Mouse (Mus musculus): ENCODE data around the gene Slc44a1. TPM values are rescaled to one million over a fixed set of nuclear protein-coding genes. Genes with fewer than 3 reads are reported as not detected.

The Slc44a1 gene
- polyA plus RNA-seq, 1 experiment from 2014 or later = 17.6 TPM

DNA sequence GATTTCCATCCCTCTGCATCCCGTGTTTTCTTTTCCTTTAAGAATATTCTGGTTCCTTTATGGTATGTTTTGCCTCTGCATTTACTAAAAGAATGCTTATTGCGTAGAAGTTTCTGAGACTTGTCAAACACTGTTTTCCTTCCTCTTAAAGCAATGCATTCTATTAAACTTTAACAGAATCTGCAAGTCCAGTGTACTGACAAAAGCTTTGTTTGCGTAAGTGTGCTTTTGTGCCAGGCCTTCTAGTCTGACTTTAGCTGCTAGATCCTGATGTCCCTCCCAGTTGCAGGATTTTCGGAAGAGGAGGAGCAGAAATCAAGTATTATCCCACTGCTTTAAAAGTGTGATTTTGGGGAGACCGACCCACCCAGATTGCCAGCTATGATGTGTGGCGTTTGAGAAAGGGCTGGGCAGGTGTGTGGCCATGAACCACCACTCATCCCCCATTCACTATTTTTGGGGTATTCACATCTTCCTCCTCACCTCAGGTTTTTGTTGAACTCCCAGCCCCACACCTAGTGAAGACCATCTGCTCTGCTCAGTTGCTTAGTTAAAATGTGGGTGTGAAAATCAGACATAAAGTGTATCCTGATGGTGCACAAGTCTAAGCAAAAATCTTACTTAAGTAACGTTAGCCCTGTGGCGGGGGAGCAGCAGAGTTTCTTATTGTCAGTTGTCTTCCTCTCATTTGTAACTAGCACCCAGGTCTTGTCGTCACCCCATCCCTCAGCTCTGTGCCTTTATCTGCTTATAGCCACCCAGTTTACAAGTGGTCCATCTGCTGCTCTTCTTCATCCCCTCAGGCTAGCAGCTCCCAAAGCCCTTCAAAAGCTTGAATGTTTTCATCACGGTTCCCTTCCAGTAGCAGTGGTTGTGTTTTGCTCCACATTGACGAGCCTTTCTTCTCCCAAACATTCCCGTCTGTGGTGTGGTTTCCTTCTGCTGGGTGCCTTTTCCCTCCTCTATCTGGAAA, 47.3 kb downstream of the Slc44a1 start:
- no peaks in the 10 kb centered on the region for H3K36me3 ChIP-seq
- 0 out of 2 replicates have a peak, but pooled peaks cover 4% of the 10 kb centered on the region for H3K27me3 ChIP-seq
- no peaks in the 10 kb centered on the region for H3K9me3 ChIP-seq
- no peak overlapping the region for H3K4me3 ChIP-seq
- no peak overlapping the region for H3K9ac ChIP-seq (replicated peaks)
- H3K27ac ChIP-seq (replicated peaks) = no peak overlapping the region
- H3K4me2 ChIP-seq (replicated peaks) = no peak overlapping the region
- no peak for ATAC-seq (ENCODE audit: low FRiP score, low read depth)
- H3K4me1 ChIP-seq = peaks cover 10% of the 10 kb centered on the region
- WGBS = 76% methylated on average over 12 of the region's 12 CpGs

DNA sequence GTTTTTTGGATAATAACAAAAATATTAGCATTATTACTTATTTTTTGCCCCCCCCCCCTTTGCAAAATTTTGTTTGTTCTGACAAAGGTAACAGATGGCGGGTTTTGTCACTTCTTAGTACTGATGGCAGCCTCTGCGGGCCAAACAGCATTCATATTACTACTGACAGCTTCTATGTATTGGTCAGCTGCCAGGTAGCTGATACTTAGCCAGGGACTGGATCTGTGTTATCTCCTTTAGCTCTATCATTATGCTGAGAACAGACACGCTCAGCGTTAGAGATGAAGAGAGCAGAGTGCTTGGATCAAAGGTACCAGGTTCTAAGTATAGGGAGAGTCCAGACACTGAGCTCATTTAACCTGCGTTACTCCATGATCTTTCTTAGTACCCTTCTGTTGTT, 48.6 kb downstream of the Slc44a1 start:
- ATAC-seq (ENCODE audit: low FRiP score, low read depth) = no peak
- Histone ChIP-seq H3K9me3 (no peaks in the 10 kb centered on the region), H3K27ac (replicated peaks) (no peak overlapping the region), H3K4me2 (replicated peaks) (no peak overlapping the region), H3K27me3 (0 out of 2 replicates have a peak, but pooled peaks cover 4% of the 10 kb centered on the region), H3K9ac (replicated peaks) (no peak overlapping the region), H3K36me3 (no peaks in the 10 kb centered on the region), H3K4me3 (no peak overlapping the region), H3K4me1 (peaks cover 10% of the 10 kb centered on the region)
- 91% methylated on average over 5 of the region's 5 CpGs for WGBS

DNA sequence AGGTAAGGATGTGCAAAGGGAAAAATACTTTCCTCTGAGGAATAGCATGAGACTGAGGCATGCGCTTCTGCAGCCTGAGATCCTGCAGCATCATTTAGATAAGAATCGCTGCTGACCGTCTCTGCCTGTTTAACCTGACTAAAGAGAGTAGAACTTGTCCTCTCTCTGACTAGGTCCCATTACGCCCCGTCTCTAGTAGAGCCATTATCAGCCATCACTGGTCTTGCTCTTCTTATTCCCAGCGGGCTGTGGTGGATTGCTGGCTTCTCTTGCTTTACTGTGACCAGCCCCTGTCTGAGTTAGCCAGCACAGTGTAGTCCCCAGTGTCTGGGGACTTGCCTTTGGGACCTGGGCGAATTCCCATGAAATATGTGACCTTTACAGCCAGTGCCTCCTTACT, 50.2 kb downstream of the Slc44a1 start:
- H3K9me3 ChIP-seq = no peaks in the 10 kb centered on the region
- H3K9ac ChIP-seq (replicated peaks) = no peak overlapping the region
- H3K4me3 ChIP-seq = no peak overlapping the region
- no peak overlapping the region for H3K27ac ChIP-seq (replicated peaks)
- H3K4me2 ChIP-seq (replicated peaks) = no peak overlapping the region
- peaks cover 10% of the 10 kb centered on the region for H3K4me1 ChIP-seq
- 0 out of 2 replicates have a peak, but pooled peaks cover 4% of the 10 kb centered on the region for H3K27me3 ChIP-seq
- H3K36me3 ChIP-seq = no peaks in the 10 kb centered on the region
- ATAC-seq (ENCODE audit: low FRiP score, low read depth) = no peak
- 90% methylated on average over 7 of the region's 7 CpGs for whole genome bisulfite sequencing

DNA sequence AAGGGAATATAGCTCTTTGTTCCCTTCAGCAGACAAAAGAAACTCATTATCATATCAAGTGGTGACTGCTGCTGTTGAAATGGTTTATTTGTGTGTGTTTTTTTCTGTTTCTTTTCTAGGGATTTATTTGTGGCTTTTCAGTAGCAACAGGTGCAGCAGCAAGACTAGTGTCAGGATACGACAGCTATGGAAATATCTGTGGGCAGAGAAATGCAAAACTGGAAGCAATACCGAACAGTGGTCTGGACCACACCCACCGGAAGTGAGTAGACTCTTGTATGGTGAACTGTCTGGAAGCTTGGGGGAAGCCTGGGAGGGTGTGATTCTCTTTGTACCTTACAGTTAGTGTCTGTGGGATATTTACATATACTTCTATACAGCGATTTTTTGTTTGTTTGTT, 51.1 kb downstream of the Slc44a1 start:
- 59% methylated on average over 4 of the region's 4 CpGs for WGBS
- Histone ChIP-seq H3K9me3 (no peaks in the 10 kb centered on the region), H3K36me3 (no peaks in the 10 kb centered on the region), H3K27ac (replicated peaks) (no peak overlapping the region), H3K9ac (replicated peaks) (no peak overlapping the region), H3K4me2 (replicated peaks) (no peak overlapping the region), H3K4me1 (peaks cover 14% of the 10 kb centered on the region), H3K27me3 (0 out of 2 replicates have a peak, but pooled peaks cover 4% of the 10 kb centered on the region), H3K4me3 (no peak overlapping the region)
- no peak for ATAC-seq (ENCODE audit: low FRiP score, low read depth)

DNA sequence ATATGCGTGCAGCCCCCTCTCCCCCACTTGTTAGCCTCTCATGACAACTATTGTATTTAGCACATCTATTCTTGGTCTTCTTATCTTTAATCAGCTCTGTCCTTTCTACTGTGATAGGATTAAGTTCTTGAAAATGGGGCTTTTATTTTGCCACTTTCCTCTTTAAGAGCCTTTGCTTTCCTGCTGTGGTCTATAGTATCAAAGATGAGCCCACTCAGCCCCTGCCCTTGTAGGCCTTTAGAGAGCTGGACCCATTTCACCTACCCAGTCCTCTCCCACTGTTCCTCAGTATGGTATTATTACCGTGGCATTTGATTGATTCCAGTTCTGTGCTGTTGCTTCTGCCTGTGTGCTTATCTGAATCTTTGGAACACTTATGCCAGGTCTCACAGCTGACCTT, 55.4 kb downstream of the Slc44a1 start:
- Histone ChIP-seq H3K4me3 (no peak overlapping the region), H3K36me3 (no peaks in the 10 kb centered on the region), H3K27ac (replicated peaks) (no peak overlapping the region), H3K9me3 (no peaks in the 10 kb centered on the region), H3K4me2 (replicated peaks) (no peak overlapping the region), H3K9ac (replicated peaks) (no peak overlapping the region), H3K4me1 (peaks cover 16% of the 10 kb centered on the region), H3K27me3 (peaks cover 8% of the 10 kb centered on the region)
- peak; percentile 70 for ATAC-seq (ENCODE audit: low FRiP score, low read depth)
- 14% methylated on average over 2 of the region's 2 CpGs for WGBS

DNA sequence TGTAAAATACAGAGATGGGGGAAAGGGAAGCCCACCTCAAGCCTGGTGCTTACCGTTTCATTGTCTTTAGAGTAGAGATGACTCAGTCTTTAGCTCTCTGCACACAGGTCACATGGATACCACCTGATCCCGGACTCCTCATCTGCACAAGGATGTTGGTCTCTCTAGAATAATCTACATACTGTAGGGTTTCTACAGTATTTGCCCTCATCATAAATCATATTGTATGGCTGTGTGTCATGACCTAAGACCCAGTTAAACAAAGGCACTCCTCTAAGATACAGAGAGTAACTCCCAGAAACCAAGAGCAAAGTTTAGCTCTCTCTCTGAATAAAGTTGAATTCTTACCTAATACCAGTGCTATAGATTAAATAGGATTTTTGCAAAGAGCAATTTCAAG, 62.6 kb downstream of the Slc44a1 start:
- ATAC-seq (ENCODE audit: low FRiP score, low read depth) = no peak
- Histone ChIP-seq H3K27me3 (peaks cover 3% of the 10 kb centered on the region; the same call in 1 of the 2 replicates), H3K4me2 (replicated peaks) (no peak overlapping the region), H3K4me1 (0 out of 2 replicates have a peak, but pooled peaks cover 3% of the 10 kb centered on the region), H3K27ac (replicated peaks) (no peak overlapping the region), H3K4me3 (no peak overlapping the region), H3K36me3 (no peaks in the 10 kb centered on the region), H3K9ac (replicated peaks) (no peak overlapping the region), H3K9me3 (no peaks in the 10 kb centered on the region)
- WGBS = 85% methylated on average over 2 of the region's 2 CpGs

DNA sequence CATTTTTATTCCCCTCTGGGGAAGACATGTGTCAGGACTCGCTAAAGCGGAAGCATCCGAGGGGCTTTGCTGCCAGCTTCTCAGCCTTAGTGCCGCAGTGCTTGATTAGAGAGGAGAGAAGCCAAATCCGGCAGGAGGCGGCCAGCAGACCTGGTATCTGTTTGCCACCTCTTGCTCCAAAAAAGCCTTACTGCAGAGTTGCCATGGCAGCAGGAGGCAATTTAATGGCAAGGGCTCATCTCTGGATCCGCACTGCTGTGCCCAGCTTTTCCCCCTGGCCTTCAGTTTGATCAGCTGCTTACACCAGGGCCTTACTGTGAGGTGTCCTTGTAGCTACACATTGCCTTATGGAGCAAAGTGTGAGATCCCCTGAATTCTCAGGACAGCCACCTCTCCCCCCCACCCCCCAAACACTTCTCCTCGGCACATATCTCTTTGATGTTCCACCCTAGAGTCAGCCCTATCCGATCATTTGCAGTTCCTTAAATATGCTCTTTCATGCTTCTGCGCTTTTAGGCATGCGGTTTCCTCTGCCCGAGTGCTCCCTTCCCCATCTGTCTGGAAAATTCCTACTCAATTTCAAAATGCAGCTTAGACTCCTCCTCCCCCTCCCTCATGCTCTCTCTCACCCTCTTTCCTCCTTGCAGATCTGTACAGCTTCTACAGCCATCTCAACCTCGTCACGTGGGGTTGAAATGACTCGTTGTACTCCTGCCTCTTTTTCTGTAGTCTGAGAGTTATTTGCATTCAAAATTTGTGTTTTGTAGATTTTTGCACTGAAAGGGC, 72.1 kb downstream of the Slc44a1 start:
- H3K27me3 ChIP-seq = no peaks in the 10 kb centered on the region
- peak; percentile 78 for ATAC-seq (ENCODE audit: low FRiP score, low read depth)
- peak overlapping the region; percentile 36; the same call in 1 of the 2 replicates for H3K27ac ChIP-seq (replicated peaks)
- no peaks in the 10 kb centered on the region for H3K36me3 ChIP-seq
- WGBS = 40% methylated on average over 15 of the region's 15 CpGs
- H3K9ac ChIP-seq (replicated peaks) = no peak overlapping the region
- H3K4me2 ChIP-seq (replicated peaks) = 0 out of 2 replicates have a peak overlapping the region, but pooled peaks have one; percentile 3
- no peak overlapping the region for H3K4me3 ChIP-seq
- H3K9me3 ChIP-seq = no peaks in the 10 kb centered on the region
- H3K4me1 ChIP-seq = peaks cover 18% of the 10 kb centered on the region

DNA sequence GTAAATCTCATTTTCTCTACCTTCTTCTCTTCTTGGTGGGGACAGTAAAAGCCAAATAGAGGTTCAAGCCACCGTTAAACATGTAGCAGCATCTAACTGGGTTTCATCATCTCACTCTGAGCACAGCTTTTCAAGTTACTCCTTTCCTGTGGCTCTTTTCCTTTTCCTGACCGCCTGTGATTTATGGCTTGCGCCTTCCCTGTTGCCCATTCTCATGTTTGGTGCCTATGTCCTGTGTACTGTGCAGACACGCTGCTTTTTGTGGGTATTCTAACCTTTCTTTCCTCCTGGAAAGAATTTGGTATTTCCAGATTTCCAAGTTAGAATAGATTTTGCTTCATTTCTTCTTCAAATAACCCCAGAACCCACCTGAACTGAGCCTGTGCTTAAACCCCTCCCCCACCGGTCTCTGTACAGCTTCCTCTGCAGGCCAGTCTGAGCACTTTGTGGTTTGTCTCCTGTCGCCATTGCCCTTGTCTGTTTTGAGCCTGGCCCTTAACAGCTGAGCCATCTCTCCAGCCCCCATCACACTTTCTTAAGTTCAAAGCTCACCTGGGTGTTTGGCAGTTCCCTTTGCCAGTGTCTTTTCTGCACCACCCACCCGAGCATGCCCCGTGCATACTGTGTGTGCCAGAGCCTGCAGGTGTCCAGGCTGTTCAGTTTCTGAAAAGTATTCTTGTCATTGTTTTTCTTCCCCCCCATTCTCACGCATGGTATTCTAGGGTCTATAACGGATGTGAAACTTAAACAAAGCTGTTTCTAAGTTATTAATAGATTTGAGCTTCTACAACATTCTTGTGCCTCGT, 73.3 kb downstream of the Slc44a1 start:
- no peaks in the 10 kb centered on the region for H3K9me3 ChIP-seq
- no peak overlapping the region for H3K27ac ChIP-seq (replicated peaks)
- no peak overlapping the region for H3K9ac ChIP-seq (replicated peaks)
- peaks cover 18% of the 10 kb centered on the region for H3K4me1 ChIP-seq
- WGBS = 82% methylated on average over 11 of the region's 11 CpGs
- H3K36me3 ChIP-seq = no peaks in the 10 kb centered on the region
- no peaks in the 10 kb centered on the region for H3K27me3 ChIP-seq
- ATAC-seq (ENCODE audit: low FRiP score, low read depth) = no peak
- no peak overlapping the region for H3K4me2 ChIP-seq (replicated peaks)
- H3K4me3 ChIP-seq = no peak overlapping the region

DNA sequence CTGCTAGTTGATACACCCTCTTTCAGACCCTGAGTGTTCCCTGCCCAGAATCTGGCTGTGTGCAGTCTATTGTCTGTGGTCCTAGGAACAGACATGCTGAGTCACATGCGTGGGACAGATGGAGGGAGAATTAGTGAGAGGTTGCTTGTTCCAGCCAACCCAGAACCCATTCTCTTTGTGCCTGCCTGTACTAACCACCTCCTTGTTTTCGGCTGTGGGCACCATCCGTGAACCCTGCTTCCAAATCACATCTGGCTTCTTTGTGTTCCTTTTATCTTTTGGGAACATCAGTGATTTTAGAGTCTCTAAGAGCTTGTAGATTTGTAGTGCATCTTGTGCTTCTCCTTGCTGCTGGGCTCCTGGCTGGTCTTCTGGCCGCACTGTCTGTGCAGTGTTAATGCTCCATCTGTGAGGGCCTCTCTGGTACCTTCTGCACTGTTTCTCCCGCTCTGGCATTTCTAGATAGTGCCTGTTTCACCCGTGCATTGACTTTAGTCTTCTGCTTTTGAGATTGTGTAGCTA, 75.9 kb downstream of the Slc44a1 start:
- Histone ChIP-seq H3K36me3 (no peaks in the 10 kb centered on the region), H3K27ac (replicated peaks) (no peak overlapping the region), H3K27me3 (no peaks in the 10 kb centered on the region), H3K9ac (replicated peaks) (no peak overlapping the region), H3K4me3 (no peak overlapping the region), H3K4me2 (replicated peaks) (no peak overlapping the region), H3K9me3 (no peaks in the 10 kb centered on the region), H3K4me1 (peaks cover 18% of the 10 kb centered on the region)
- ATAC-seq (ENCODE audit: low FRiP score, low read depth) = no peak
- WGBS = 78% methylated on average over 6 of the region's 6 CpGs

DNA sequence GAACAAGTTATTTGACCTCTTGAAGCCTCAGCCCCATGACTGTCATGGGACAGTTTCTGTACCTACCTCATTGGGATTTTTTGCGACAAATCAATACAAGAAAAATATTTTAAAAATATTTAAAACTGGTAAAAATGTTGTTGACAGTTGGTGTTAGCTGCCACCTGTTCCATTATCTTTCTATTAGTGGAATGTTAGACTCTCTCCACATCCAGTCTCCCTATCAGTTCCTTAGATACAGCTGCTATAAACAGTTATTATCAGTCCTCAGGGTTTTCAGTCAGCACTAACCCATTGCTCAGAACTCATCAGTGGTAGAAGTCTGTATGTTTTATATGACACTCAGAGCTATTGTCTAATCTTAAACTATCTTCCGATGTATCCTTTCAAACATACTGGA, 79.2 kb downstream of the Slc44a1 start:
- WGBS = 98% methylated on average over 2 of the region's 2 CpGs
- Histone ChIP-seq H3K9ac (replicated peaks) (no peak overlapping the region), H3K27ac (replicated peaks) (no peak overlapping the region), H3K9me3 (no peaks in the 10 kb centered on the region), H3K4me3 (no peak overlapping the region), H3K4me1 (peaks cover 9% of the 10 kb centered on the region; the same call in 1 of the 2 replicates), H3K27me3 (no peaks in the 10 kb centered on the region), H3K36me3 (no peaks in the 10 kb centered on the region), H3K4me2 (replicated peaks) (no peak overlapping the region)
- no peak for ATAC-seq (ENCODE audit: low FRiP score, low read depth)

DNA sequence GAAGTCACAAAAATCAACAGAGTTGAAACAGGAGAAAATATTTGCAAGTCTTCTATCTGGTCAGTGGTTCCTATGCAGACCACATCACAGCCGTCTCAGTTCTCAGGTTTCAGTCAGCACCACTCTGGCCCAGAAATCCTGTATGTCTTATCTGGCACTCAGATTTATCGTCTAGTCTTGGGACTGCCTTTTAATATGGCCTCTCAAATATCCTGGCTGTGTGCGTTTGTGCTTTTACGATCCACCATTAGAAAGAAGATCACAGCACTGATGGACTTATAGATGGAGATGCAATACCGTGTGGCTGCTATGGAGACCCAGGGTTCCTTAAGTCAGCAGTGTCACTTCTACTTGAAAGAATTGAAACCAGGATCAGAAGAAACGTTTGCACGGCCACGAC, 80.8 kb downstream of the Slc44a1 start:
- Histone ChIP-seq H3K27ac (replicated peaks) (no peak overlapping the region), H3K36me3 (no peaks in the 10 kb centered on the region), H3K4me3 (no peak overlapping the region), H3K9ac (replicated peaks) (no peak overlapping the region), H3K9me3 (no peaks in the 10 kb centered on the region), H3K27me3 (no peaks in the 10 kb centered on the region), H3K4me1 (peaks cover 3% of the 10 kb centered on the region; the same call in 1 of the 2 replicates), H3K4me2 (replicated peaks) (no peak overlapping the region)
- WGBS = 83% methylated on average over 8 of the region's 8 CpGs
- no peak for ATAC-seq (ENCODE audit: low FRiP score, low read depth)

All from midbrain, embryonic 12.5 days (tissue).